Comparison of ENCODE assay signal across 17 mouse cellular contexts in the genomic region with DNA sequence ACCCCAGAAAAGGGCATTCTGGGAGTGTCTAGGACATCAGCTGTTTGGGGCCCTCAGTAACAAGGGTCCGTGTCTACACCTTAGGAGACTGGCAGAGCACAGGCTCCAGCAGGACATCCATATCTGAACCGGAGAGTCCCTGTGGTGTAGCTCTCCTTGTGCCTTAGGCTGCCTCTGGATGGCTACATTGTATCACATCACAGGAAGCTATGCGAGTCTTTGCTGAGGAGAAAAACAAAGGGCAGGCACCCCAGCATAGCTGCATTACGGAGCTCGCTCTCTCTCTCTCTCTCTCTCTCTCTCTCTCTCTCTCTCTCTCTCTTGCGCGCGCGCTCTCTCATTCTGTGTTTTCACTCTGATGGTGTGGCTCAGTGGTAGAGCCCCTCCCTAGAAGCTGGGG. TPM values are rescaled to one million over a fixed set of nuclear protein-coding genes. Genes with fewer than 3 reads are reported as not detected.
DNase-seq lines count a peak whose midpoint lies in the region; ATAC-seq and TF ChIP-seq lines count a peak whose summit lies in the region.
"Had no signal": no experiment of that assay in that cellular context is flagged by ENCODE, and none has a peak within 500 bp of the region (broad histone marks: within the 10 kb centered on the region; RNA-seq: fewer than 3 reads in every experiment).

No protein-coding gene starts in this region.

- no peak for DNase-seq in midbrain, embryonic 10.5 days (ENCODE audit: low spot score)
- no peak for DNase-seq in midbrain, embryonic 11.5 days (ENCODE audit: low spot score, missing footprints)
- no peak for DNase-seq in stomach, postnatal 0 days (ENCODE audit: low spot score)
- DNase-seq in adrenal gland, postnatal 36 days: no peak
- no peak for DNase-seq in natural killer cell, adult 2 months (ENCODE audit: low spot score in 2 of 2)
- DNase-seq: cerebellum, postnatal 10 days; layer of hippocampus, postnatal 36 days; liver, postnatal 0 days; right cerebral cortex, postnatal 14 days had no signal

- H3K27ac ChIP-seq in midbrain, embryonic 10.5 days (replicated peaks): peak overlapping the region; percentile 46; the same call in 1 of the 2 replicates
- no peak overlapping the region for H3K27ac ChIP-seq in midbrain, embryonic 11.5 days (ENCODE audit: low read depth, low read length)
- H3K27ac ChIP-seq in forebrain, embryonic 15.5 days (replicated peaks): peak overlapping the region; percentile 60
- H3K27ac ChIP-seq in midbrain, embryonic 12.5 days (replicated peaks): peak overlapping the region; percentile 60
- no peak overlapping the region for H3K27ac ChIP-seq in stomach, postnatal 0 days (replicated peaks)
- H3K27ac ChIP-seq: macrophage had no signal

- H3K9ac ChIP-seq in midbrain, embryonic 11.5 days (ENCODE audit: low read length): no peak overlapping the region
- peak overlapping the region; percentile 13; the same call in 1 of the 2 replicates for H3K9ac ChIP-seq in forebrain, embryonic 15.5 days (replicated peaks)
- H3K9ac ChIP-seq in midbrain, embryonic 12.5 days (replicated peaks): no peak overlapping the region
- 0 out of 2 replicates have a peak overlapping the region, but pooled peaks have one; percentile 18 for H3K9ac ChIP-seq in stomach, postnatal 0 days (ENCODE audit: low read length)
- H3K9ac ChIP-seq: limb, embryonic 12.5 days; liver, postnatal 0 days had no signal

- no peak overlapping the region for H3K4me3 ChIP-seq in midbrain, embryonic 10.5 days
- H3K4me3 ChIP-seq in midbrain, embryonic 11.5 days (ENCODE audit: low read depth, low read length): no peak overlapping the region
- no peak overlapping the region for H3K4me3 ChIP-seq in forebrain, embryonic 15.5 days
- H3K4me3 ChIP-seq in midbrain, embryonic 12.5 days: no peak overlapping the region
- no peak overlapping the region for H3K4me3 ChIP-seq in stomach, postnatal 0 days (ENCODE audit: low read depth, low read length)
- H3K4me3 ChIP-seq: limb, embryonic 12.5 days had no signal

- TF ChIP-seq EP300 in stomach, postnatal 0 days (optimal IDR thresholded peaks at IDR 0.05): no peak

- peaks cover 60% of the 10 kb centered on the region for H3K36me3 ChIP-seq in midbrain, embryonic 10.5 days
- H3K36me3 ChIP-seq in midbrain, embryonic 11.5 days (ENCODE audit: control insufficient read depth, insufficient read depth, low read length): peaks cover 10% of the 10 kb centered on the region
- H3K36me3 ChIP-seq in forebrain, embryonic 15.5 days: peaks cover 41% of the 10 kb centered on the region
- peaks cover 57% of the 10 kb centered on the region for H3K36me3 ChIP-seq in midbrain, embryonic 12.5 days
- H3K36me3 ChIP-seq in stomach, postnatal 0 days (ENCODE audit: control insufficient read depth, insufficient read depth, low read length): 0 out of 2 replicates have a peak, but pooled peaks cover 3% of the 10 kb centered on the region

- H3K4me1 ChIP-seq in midbrain, embryonic 10.5 days: peaks cover 14% of the 10 kb centered on the region
- no peaks in the 10 kb centered on the region; the same call in 1 of the 2 replicates for H3K4me1 ChIP-seq in midbrain, embryonic 11.5 days (ENCODE audit: control insufficient read depth, insufficient read depth, low read length)
- H3K4me1 ChIP-seq in forebrain, embryonic 15.5 days: peaks cover 8% of the 10 kb centered on the region; the same call in 1 of the 2 replicates
- peaks cover 12% of the 10 kb centered on the region for H3K4me1 ChIP-seq in midbrain, embryonic 12.5 days
- H3K4me1 ChIP-seq in stomach, postnatal 0 days (replicated peaks; ENCODE audit: control insufficient read depth, insufficient read depth): no peaks in the 10 kb centered on the region

- TF ChIP-seq CTCF in stomach, postnatal 0 days (IDR thresholded peaks at IDR 0.05; ENCODE audit: low read depth): peak; percentile 15; the same call in 1 of the 2 replicates

- WGBS in midbrain, embryonic 10.5 days: 70% methylated on average over 9 of the region's 9 CpGs
- WGBS in midbrain, embryonic 11.5 days: 63% methylated on average over 9 of the region's 9 CpGs
- WGBS in forebrain, embryonic 15.5 days: 61% methylated on average over 9 of the region's 9 CpGs
- 55% methylated on average over 9 of the region's 9 CpGs for WGBS in midbrain, embryonic 12.5 days
- 51% methylated on average over 9 of the region's 9 CpGs for WGBS in stomach, postnatal 0 days

- H3K4me2 ChIP-seq in midbrain, embryonic 11.5 days: no peak overlapping the region
- H3K4me2 ChIP-seq in forebrain, embryonic 15.5 days (replicated peaks): no peak overlapping the region
- no peak overlapping the region for H3K4me2 ChIP-seq in midbrain, embryonic 12.5 days (replicated peaks)
- no peak overlapping the region for H3K4me2 ChIP-seq in stomach, postnatal 0 days (replicated peaks; ENCODE audit: low read depth)
- H3K4me2 ChIP-seq: limb, embryonic 12.5 days had no signal

- H3K27me3 ChIP-seq in midbrain, embryonic 10.5 days (ENCODE audit: low read depth, poor library complexity, severe bottlenecking): no peaks in the 10 kb centered on the region
- no peaks in the 10 kb centered on the region for H3K27me3 ChIP-seq in midbrain, embryonic 11.5 days (ENCODE audit: control insufficient read depth, insufficient read depth, low read length)
- H3K27me3 ChIP-seq in forebrain, embryonic 15.5 days: no peaks in the 10 kb centered on the region
- no peaks in the 10 kb centered on the region for H3K27me3 ChIP-seq in midbrain, embryonic 12.5 days
- no peaks in the 10 kb centered on the region for H3K27me3 ChIP-seq in stomach, postnatal 0 days (ENCODE audit: control insufficient read depth, insufficient read depth, low read length)
- H3K27me3 ChIP-seq: limb, embryonic 12.5 days had no signal

- ATAC-seq in midbrain, embryonic 11.5 days (ENCODE audit: low FRiP score): no peak
- no peak for ATAC-seq in forebrain, embryonic 15.5 days (replicated peaks)
- ATAC-seq in midbrain, embryonic 12.5 days (ENCODE audit: low FRiP score, low read depth): no peak
- ATAC-seq in stomach, postnatal 0 days (ENCODE audit: low FRiP score, low TSS enrichment): no peak
- ATAC-seq in cerebellum, adult (ENCODE audit: insufficient number of reproducible peaks, low FRiP score, low TSS enrichment): no peak
- ATAC-seq: inflammation-experienced regulatory T-cells, adult 6 months; liver, postnatal 0 days had no signal

- no peaks in the 10 kb centered on the region for H3K9me3 ChIP-seq in midbrain, embryonic 10.5 days (replicated peaks)
- H3K9me3 ChIP-seq in midbrain, embryonic 11.5 days (ENCODE audit: control insufficient read depth, low read length): no peaks in the 10 kb centered on the region
- H3K9me3 ChIP-seq in forebrain, embryonic 15.5 days: no peaks in the 10 kb centered on the region
- no peaks in the 10 kb centered on the region for H3K9me3 ChIP-seq in midbrain, embryonic 12.5 days
- H3K9me3 ChIP-seq in stomach, postnatal 0 days (ENCODE audit: control insufficient read depth, low read length): no peaks in the 10 kb centered on the region
- H3K9me3 ChIP-seq: limb, embryonic 12.5 days had no signal

RNA-seq across cellular contexts. Expression of a gene that starts 12.6 kb away (rescaled TPM):
- 17.7 and 22.0 TPM in 2 replicates for polyA plus RNA-seq in midbrain, embryonic 10.5 days (2016; fragmentation: Nextera tagmentation; extraction: Ambion mirVana)
- 35.4 and 48.3 TPM in 2 replicates for polyA plus RNA-seq in midbrain, embryonic 11.5 days (2014; fragmentation: Nextera tagmentation; extraction: Ambion mirVana)
- polyA plus RNA-seq in forebrain, embryonic 15.5 days (2015; fragmentation: Nextera tagmentation; extraction: Ambion mirVana): 81.7 and 91.9 TPM in 2 replicates
- 58.3 and 65.7 TPM in 2 replicates for polyA plus RNA-seq in midbrain, embryonic 12.5 days (2016; fragmentation: Nextera tagmentation; extraction: Ambion mirVana)
- 4.4 and 4.6 TPM in 2 replicates for polyA plus RNA-seq in stomach, postnatal 0 days (2015; fragmentation: Nextera tagmentation; extraction: Ambion mirVana)
- total RNA-seq in adrenal gland, postnatal 36 days (2021): 1 to 10 TPM; 1.9 to 2.4 TPM
- polyA plus RNA-seq: inflammation-experienced regulatory T-cells, adult 6 months; macrophage had no signal

RNA-seq across cellular contexts. Expression of a gene that starts 26.2 kb away (rescaled TPM):
- 0.26 and 0.34 TPM in 2 replicates for polyA plus RNA-seq in midbrain, embryonic 10.5 days (2016; fragmentation: Nextera tagmentation; extraction: Ambion mirVana)
- polyA plus RNA-seq in midbrain, embryonic 11.5 days (2014; fragmentation: Nextera tagmentation; extraction: Ambion mirVana): not detected in 2 replicates
- polyA plus RNA-seq in forebrain, embryonic 15.5 days (2015; fragmentation: Nextera tagmentation; extraction: Ambion mirVana): 0.08 and 0.27 TPM in 2 replicates
- 0.26 and 0.30 TPM in 2 replicates for polyA plus RNA-seq in midbrain, embryonic 12.5 days (2016; fragmentation: Nextera tagmentation; extraction: Ambion mirVana)
- polyA plus RNA-seq in stomach, postnatal 0 days (2015; fragmentation: Nextera tagmentation; extraction: Ambion mirVana): 0.08 and 0.13 TPM in 2 replicates
- total RNA-seq in adrenal gland, postnatal 36 days (2021): not detected
- total RNA-seq: gastrocnemius, adult 18-20 months; layer of hippocampus, postnatal 36 days had no signal
- polyA plus RNA-seq: heart, embryonic 14.5 days had no signal

RNA-seq across cellular contexts. Expression of a gene that starts 39.2 kb away (rescaled TPM):
- 35.9 and 43.0 TPM in 2 replicates for polyA plus RNA-seq in midbrain, embryonic 10.5 days (2016; fragmentation: Nextera tagmentation; extraction: Ambion mirVana)
- polyA plus RNA-seq in midbrain, embryonic 11.5 days (2014; fragmentation: Nextera tagmentation; extraction: Ambion mirVana): 28.5 and 31.9 TPM in 2 replicates
- polyA plus RNA-seq in forebrain, embryonic 15.5 days (2015; fragmentation: Nextera tagmentation; extraction: Ambion mirVana): 33.4 and 33.8 TPM in 2 replicates
- polyA plus RNA-seq in midbrain, embryonic 12.5 days (2016; fragmentation: Nextera tagmentation; extraction: Ambion mirVana): 35.7 and 38.4 TPM in 2 replicates
- 15.2 and 15.3 TPM in 2 replicates for polyA plus RNA-seq in stomach, postnatal 0 days (2015; fragmentation: Nextera tagmentation; extraction: Ambion mirVana)
- total RNA-seq in adrenal gland, postnatal 36 days (2021): 10 to 100 TPM; 29.4 to 49.4 TPM

RNA-seq across cellular contexts. Expression of a gene that starts 39.2 kb away (rescaled TPM):
- 48.7 and 51.0 TPM in 2 replicates for polyA plus RNA-seq in midbrain, embryonic 10.5 days (2016; fragmentation: Nextera tagmentation; extraction: Ambion mirVana)
- polyA plus RNA-seq in midbrain, embryonic 11.5 days (2014; fragmentation: Nextera tagmentation; extraction: Ambion mirVana): 46.0 and 46.8 TPM in 2 replicates
- 54.0 and 57.5 TPM in 2 replicates for polyA plus RNA-seq in forebrain, embryonic 15.5 days (2015; fragmentation: Nextera tagmentation; extraction: Ambion mirVana)
- 48.4 and 48.6 TPM in 2 replicates for polyA plus RNA-seq in midbrain, embryonic 12.5 days (2016; fragmentation: Nextera tagmentation; extraction: Ambion mirVana)
- polyA plus RNA-seq in stomach, postnatal 0 days (2015; fragmentation: Nextera tagmentation; extraction: Ambion mirVana): 19.3 and 20.9 TPM in 2 replicates
- total RNA-seq in adrenal gland, postnatal 36 days (2021): 10 to 100 TPM; 35.5 to 63.7 TPM

RNA-seq across cellular contexts. Expression of a gene that starts 55.9 kb away (rescaled TPM):
- polyA plus RNA-seq in midbrain, embryonic 10.5 days (2016; fragmentation: Nextera tagmentation; extraction: Ambion mirVana): 43.0 and 47.6 TPM in 2 replicates
- 22.1 and 25.8 TPM in 2 replicates for polyA plus RNA-seq in midbrain, embryonic 11.5 days (2014; fragmentation: Nextera tagmentation; extraction: Ambion mirVana)
- 33.9 and 34.4 TPM in 2 replicates for polyA plus RNA-seq in forebrain, embryonic 15.5 days (2015; fragmentation: Nextera tagmentation; extraction: Ambion mirVana)
- polyA plus RNA-seq in midbrain, embryonic 12.5 days (2016; fragmentation: Nextera tagmentation; extraction: Ambion mirVana): 40.2 and 40.5 TPM in 2 replicates
- polyA plus RNA-seq in stomach, postnatal 0 days (2015; fragmentation: Nextera tagmentation; extraction: Ambion mirVana): 12.4 and 12.9 TPM in 2 replicates
- 10 to 100 TPM; 36.3 to 37.8 TPM for total RNA-seq in adrenal gland, postnatal 36 days (2021)

Comparison
In these comparisons a context has a peak if more than half of its experiments do, and no peak if none do; other contexts are left out.
1. H3K27ac ChIP-seq: peak in midbrain, embryonic 10.5 days (single experiment), forebrain, embryonic 15.5 days (single experiment) and midbrain, embryonic 12.5 days (single experiment); none in midbrain, embryonic 11.5 days (single experiment) and stomach, postnatal 0 days (single experiment).
2. H3K9ac ChIP-seq: peak in forebrain, embryonic 15.5 days (single experiment) and stomach, postnatal 0 days (single experiment); none in midbrain, embryonic 11.5 days (single experiment) and midbrain, embryonic 12.5 days (single experiment).